Mouse (Mus musculus) embryonic facial prominence, embryonic 11.5 days (tissue): Measurements from ENCODE around the gene Mettl7b. TPM values are rescaled to one million over a fixed set of nuclear protein-coding genes. Genes with fewer than 3 reads are reported as not detected.

ENCODE experiments used
- ATAC-seq: fragments of 200-750 bp; cut with Nextera tagmentation; replicated peaks from 2 replicates; pipeline ENCODE4 v1.8.0; 2017; ENCODE audit warnings: low read depth; ENCODE audit not compliant: insufficient number of reproducible peaks, low FRiP score, low TSS enrichment
- DNase-seq: peaks from one replicate; pipeline ENCODE4 v3.0.0-alpha.2; 2015; ENCODE audit warnings: low spot score
- H3K27ac ChIP-seq: fragments of 300-500 bp; sonication (generic); replicated peaks from 2 replicates; pipeline ENCODE4 v1.5.1; 2014; ENCODE audit warnings: mild to moderate bottlenecking, low read depth, low read length, control low read depth
- H3K27me3 ChIP-seq: fragments of 300-500 bp; sonication (generic); 2 replicates; pipeline ENCODE4 v1.6.1; 2014; ENCODE audit warnings: mild to moderate bottlenecking, low read length, moderate library complexity, mixed read lengths; ENCODE audit not compliant: control insufficient read depth, insufficient read depth
- H3K36me3 ChIP-seq: fragments of 300-500 bp; sonication (generic); replicated peaks from 2 replicates; pipeline ENCODE4 v1.6.1; 2014; ENCODE audit warnings: low read depth, mild to moderate bottlenecking, low read length, moderate library complexity, mixed read lengths; ENCODE audit not compliant: control insufficient read depth, insufficient read depth
- H3K4me1 ChIP-seq: fragments of 300-500 bp; sonication (generic); 2 replicates; pipeline ENCODE4 v1.6.1; 2014; ENCODE audit warnings: low read length, mixed read lengths; ENCODE audit not compliant: control insufficient read depth, insufficient read depth
- H3K4me2 ChIP-seq: fragments of 300-500 bp; sonication (generic); 2 replicates; pipeline ENCODE4 v1.6.1; 2014; ENCODE audit warnings: low read depth, mild to moderate bottlenecking, control low read depth, low read length, moderate library complexity
- H3K4me3 ChIP-seq: fragments of 300-500 bp; sonication (generic); 2 replicates; pipeline ENCODE4 v1.5.1; 2014; ENCODE audit warnings: low read depth, low read length, control low read depth
- H3K9ac ChIP-seq: fragments of 300-500 bp; sonication (generic); replicated peaks from 2 replicates; pipeline ENCODE4 v1.6.1; 2014; ENCODE audit warnings: mild to moderate bottlenecking, control low read depth, low read length
- H3K9me3 ChIP-seq: fragments of 300-500 bp; sonication (generic); replicated peaks from 2 replicates; pipeline ENCODE4 v1.6.1; 2016; ENCODE audit warnings: mild to moderate bottlenecking, low read length, inconsistent platforms, mixed read lengths; ENCODE audit not compliant: control insufficient read depth
- WGBS: fragments of 180-500 bp; shearing (Covaris S2); extraction: QIAGEN DNeasy Blood & Tissue Kit; methylation state at CpG from one replicate; pipeline ENCODE4 v1.1.7; 2014; 5-methylcytosine and 5-hydroxymethylcytosine counted together
- polyA plus RNA-seq: library from polyadenylated mRNA; unstranded; fragments of >200 nt; fragmentation: Nextera tagmentation; extraction: Ambion mirVana; gene quantifications from 2 replicates; pipeline ENCODE4 v1.2.1, GENCODE M21; 2014

Mettl7b gene
- polyA plus RNA-seq, 1 experiment from 2014 or later = not detected

DNA sequence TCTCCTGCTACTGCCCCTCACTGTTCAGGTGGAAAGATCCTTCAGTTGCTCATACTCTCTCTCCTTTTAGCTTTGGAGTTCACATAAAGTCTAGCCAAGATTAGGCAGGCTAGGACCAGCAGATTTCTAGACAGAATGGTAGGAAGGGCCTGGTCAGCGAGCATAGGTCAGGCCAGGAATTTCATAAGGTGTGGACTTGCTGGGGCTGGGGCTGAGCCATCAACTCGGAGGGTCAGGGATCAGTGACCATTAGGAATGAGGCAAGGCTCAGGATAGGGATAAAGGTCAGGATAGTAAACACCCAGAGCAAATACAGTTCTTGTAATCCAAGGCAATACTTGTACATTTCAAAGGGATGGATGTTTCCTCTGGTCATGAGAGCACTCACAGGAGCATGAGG, 4.2 kb upstream of the Mettl7b start:
- ATAC-seq (no peak), DNase-seq (no peak)
- WGBS = 74% methylated on average over 2 of the region's 2 CpGs
- Histone ChIP-seq H3K4me1 (no peaks in the 10 kb centered on the region), H3K4me3 (no peak overlapping the region), H3K36me3 (no peaks in the 10 kb centered on the region), H3K27ac (no peak overlapping the region), H3K9ac (no peak overlapping the region), H3K9me3 (no peaks in the 10 kb centered on the region), H3K4me2 (no peak overlapping the region), H3K27me3 (no peaks in the 10 kb centered on the region)

DNA sequence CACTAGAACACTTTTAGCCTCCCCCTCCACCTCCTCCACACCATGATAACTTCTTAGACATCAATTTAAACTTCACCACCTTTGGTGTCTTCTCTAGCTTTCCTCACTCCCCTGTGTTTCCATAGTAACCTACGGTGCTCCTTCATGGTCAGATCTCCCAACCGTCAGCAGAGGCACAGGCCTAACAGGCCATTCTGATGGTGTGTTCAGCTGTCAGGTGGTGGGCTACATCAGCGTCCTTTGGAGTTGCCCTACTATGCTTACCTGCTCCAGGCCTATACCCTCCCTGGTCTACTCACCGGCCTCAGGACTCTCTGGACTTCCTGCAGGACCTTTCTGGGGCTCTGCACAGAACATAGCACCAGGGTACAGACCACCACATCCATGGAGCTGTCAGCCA, 646 bp downstream of the Mettl7b start:
- 81% methylated on average over 4 of the region's 4 CpGs for WGBS
- Histone ChIP-seq H3K9ac (no peak overlapping the region), H3K9me3 (no peaks in the 10 kb centered on the region), H3K27ac (no peak overlapping the region), H3K4me3 (no peak overlapping the region), H3K36me3 (no peaks in the 10 kb centered on the region), H3K27me3 (no peaks in the 10 kb centered on the region), H3K4me2 (no peak overlapping the region), H3K4me1 (no peaks in the 10 kb centered on the region)
- DNase-seq = no peak
- ATAC-seq = no peak

DNA sequence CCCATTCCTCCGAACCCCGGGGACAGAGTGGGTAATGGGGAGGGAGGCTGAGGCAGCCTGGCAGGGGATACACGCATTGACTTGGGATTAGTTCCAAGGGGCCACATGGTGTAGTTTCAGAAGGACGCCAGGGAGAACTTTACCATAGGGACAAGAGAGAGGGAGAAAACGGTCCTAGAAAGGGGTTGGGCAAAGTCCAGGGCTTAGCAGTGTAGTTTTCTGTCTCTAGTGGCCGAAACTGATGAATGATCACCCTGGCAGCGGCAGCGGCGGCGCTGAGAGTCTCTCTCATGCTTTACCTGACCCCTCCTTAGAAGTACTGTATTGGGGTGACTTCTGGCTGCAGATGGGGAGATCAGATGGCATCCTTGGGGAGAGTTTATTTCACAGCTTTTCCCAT, 2.4 kb downstream of the Mettl7b start:
- ATAC-seq (no peak), DNase-seq (no peak)
- Histone ChIP-seq H3K27me3 (no peaks in the 10 kb centered on the region), H3K9ac (no peak overlapping the region), H3K9me3 (no peaks in the 10 kb centered on the region), H3K4me3 (no peak overlapping the region), H3K27ac (no peak overlapping the region), H3K36me3 (no peaks in the 10 kb centered on the region), H3K4me2 (no peak overlapping the region), H3K4me1 (no peaks in the 10 kb centered on the region)
- 76% methylated on average over 10 of the region's 10 CpGs for WGBS

DNA sequence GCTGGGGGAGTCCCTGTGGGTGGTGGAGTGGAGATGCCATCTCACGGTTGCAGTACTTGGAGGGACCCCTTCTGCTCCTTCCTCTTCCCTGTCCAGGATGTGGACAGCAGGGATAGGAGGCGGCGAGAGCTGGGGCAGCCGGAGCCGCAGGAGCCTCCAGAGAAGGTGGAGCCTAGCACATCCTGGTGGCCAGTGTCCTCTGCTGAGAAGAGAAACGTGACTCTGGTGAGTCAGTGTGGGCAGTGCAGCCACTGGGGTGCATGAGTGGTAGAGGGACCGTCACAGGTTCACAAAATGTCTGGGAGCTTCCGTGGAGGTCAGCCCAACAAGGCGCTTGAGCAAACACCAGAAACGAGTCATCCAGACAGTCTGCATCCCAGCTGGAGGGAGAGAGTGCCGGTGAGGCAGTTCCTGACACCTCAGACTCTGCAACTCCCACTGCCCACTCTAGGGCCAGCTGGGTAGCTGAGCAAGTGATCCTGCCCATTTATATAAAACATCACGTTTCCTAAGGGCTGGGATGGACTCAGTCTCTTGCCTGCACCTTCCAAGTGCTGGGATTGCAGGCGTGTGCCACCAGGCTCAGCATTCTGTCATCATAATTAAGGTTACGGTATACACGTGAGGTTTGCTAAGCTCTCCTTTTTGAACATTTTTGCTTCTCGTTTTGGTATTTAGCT, 10.4 kb downstream of the Mettl7b start:
- H3K4me1 ChIP-seq = no peaks in the 10 kb centered on the region
- no peaks in the 10 kb centered on the region for H3K9me3 ChIP-seq

DNA sequence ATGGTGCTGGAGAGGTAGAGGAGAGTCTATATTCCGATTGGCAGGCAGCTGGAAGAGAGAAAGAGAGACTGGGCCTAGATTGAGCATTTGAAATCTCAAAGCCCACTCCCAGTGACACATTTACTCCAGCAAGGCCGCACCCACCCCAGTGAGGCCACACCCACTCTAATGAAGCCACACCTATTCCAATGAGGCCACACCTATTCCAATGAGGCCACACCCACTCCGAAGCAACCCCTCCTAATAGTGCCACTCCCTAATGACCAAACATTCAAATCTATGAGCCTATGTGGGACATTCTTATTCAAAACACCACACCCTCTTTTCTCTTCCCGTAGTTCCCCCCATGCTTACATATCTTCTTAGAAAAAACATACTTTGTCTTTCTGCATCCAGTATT, 13.3 kb downstream of the Mettl7b start:
- Histone ChIP-seq H3K9me3 (no peaks in the 10 kb centered on the region), H3K27me3 (no peaks in the 10 kb centered on the region), H3K27ac (no peak overlapping the region), H3K4me1 (no peaks in the 10 kb centered on the region), H3K4me3 (no peak overlapping the region), H3K4me2 (no peak overlapping the region), H3K36me3 (no peaks in the 10 kb centered on the region), H3K9ac (no peak overlapping the region)
- ATAC-seq (no peak), DNase-seq (no peak)
- 90% methylated on average over 4 of the region's 4 CpGs for WGBS

More for the DNA sequence above, 10.4 kb downstream of the Mettl7b start:
- DNase-seq (no peak), ATAC-seq (no peak)
- H3K27me3 ChIP-seq = no peaks in the 10 kb centered on the region
- 67% methylated on average over 16 of the region's 16 CpGs for WGBS
- H3K4me3 ChIP-seq = no peak overlapping the region
- H3K27ac ChIP-seq = no peak overlapping the region
- H3K9ac ChIP-seq = no peak overlapping the region
- H3K36me3 ChIP-seq = no peaks in the 10 kb centered on the region
- no peak overlapping the region for H3K4me2 ChIP-seq

DNA sequence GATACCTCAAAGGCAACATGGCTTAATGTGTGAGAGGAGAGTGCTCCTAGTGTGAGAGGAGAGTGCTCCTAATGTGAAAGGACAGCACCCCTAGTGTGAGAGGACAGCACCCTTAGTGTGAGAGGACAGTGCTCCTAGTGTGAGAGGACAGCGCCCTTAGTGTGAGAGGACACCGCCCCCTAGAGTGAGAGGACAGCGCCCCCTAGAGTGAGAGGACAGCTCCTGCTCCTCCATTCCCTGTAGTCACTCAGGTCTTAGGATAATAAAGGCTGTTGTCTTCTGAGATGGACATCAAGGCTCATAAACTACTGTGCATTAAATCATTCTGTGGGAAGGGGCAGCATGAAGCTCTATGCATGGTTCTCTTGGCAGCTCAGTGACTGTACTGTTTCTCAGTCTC, 15.1 kb downstream of the Mettl7b start:
- ATAC-seq = no peak
- no peaks in the 10 kb centered on the region for H3K36me3 ChIP-seq
- H3K27ac ChIP-seq = no peak overlapping the region

DNA sequence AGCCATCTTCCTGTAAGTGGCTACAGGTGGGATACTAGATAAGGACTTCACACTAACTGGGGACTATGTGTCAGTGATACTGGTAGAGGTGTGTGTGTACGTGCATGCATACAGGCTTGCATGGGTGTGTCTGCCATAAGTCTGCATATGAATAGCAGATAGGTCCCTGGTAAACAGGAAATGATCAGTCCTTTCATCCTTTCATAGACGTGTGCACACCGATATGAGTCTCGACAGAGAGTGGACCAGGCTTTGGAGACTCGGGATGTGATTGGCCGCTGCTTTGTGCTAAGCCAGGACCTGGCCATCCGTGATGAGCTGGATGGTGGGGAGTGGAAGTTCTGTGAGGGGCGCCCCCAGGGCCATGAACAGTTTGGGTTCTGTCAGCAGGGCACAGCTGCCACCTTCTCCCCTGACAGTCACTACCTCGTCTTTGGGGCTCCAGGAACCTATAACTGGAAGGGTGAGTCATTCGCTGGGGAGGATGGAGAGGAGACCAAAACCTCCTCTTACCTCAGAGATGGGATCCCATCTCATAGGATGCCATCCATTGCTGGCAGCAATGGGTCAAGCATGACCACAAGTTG, 20.2 kb downstream of the Mettl7b start:
- Histone ChIP-seq H3K36me3 (no peaks in the 10 kb centered on the region), H3K9ac (no peak overlapping the region), H3K4me1 (no peaks in the 10 kb centered on the region), H3K4me2 (no peak overlapping the region), H3K27me3 (peaks cover 7% of the 10 kb centered on the region), H3K27ac (no peak overlapping the region), H3K4me3 (no peak overlapping the region), H3K9me3 (no peaks in the 10 kb centered on the region)
- ATAC-seq (no peak), DNase-seq (no peak)
- 83% methylated on average over 10 of the region's 10 CpGs for WGBS

More for the DNA sequence above, 15.1 kb downstream of the Mettl7b start:
- no peak overlapping the region for H3K9ac ChIP-seq
- H3K9me3 ChIP-seq = no peaks in the 10 kb centered on the region
- DNase-seq = peak; percentile 16
- H3K4me1 ChIP-seq = no peaks in the 10 kb centered on the region
- H3K4me3 ChIP-seq = no peak overlapping the region
- WGBS = 16% methylated on average over 3 of the region's 3 CpGs
- H3K4me2 ChIP-seq = no peak overlapping the region
- H3K27me3 ChIP-seq = no peaks in the 10 kb centered on the region

DNA sequence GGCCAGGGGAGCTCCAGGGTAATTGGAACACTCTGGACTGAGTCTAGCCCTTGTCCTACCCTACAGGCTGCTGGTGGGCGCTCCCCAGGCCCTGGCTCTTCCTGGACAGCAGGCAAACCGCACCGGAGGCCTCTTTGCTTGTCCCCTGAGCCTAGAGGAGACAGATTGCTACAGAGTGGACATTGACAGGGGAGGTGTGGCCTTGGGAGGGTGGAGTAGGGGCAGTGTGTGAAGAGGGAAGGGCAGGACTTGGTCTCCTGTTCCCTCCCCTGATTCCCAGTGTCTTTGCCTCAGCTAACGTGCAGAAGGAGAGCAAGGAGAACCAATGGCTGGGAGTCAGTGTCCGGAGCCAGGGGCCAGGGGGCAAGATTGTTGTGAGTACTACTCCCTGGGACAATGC, 21.8 kb downstream of the Mettl7b start:
- DNase-seq (no peak), ATAC-seq (no peak)
- Histone ChIP-seq H3K4me3 (no peak overlapping the region), H3K4me2 (no peak overlapping the region), H3K27me3 (peaks cover 17% of the 10 kb centered on the region), H3K9ac (no peak overlapping the region), H3K27ac (no peak overlapping the region), H3K9me3 (no peaks in the 10 kb centered on the region), H3K4me1 (no peaks in the 10 kb centered on the region; the same call in 1 of the 2 replicates), H3K36me3 (no peaks in the 10 kb centered on the region)
- WGBS = 54% methylated on average over 5 of the region's 5 CpGs
